Mouse (Mus musculus): ENCODE results near the gene Siglecg. TPM values are rescaled to one million over a fixed set of nuclear protein-coding genes. Genes with fewer than 3 reads are reported as not detected.
A peak's percentile ranks its signal among the peaks of the same experiment; 100 is the strongest.
"Not testable (repeated sequence)": the region's sequence is repeated elsewhere in the genome, so short reads cannot be mapped to it uniquely, and the experiment has no call there.

The Siglecg gene
- total RNA-seq (2015) (17.2 and 23.0 TPM in 2 replicates), total RNA-seq (2017) (11.7 and 15.4 TPM in 2 replicates)

GRCm38 (mm10) chr7:43408131-43408553 is at the start of gene Siglecg:
Siglecg (plus strand) TSS chr7:43408204.
- ATAC-seq (replicated peaks; ENCODE audit: poor library complexity) = peak; percentile 83

- ATAC-seq (replicated peaks; ENCODE audit: poor library complexity) = no peak
These were observed 49.4 kb upstream of the Siglecg start for GRCm38 (mm10) chr7:43358556-43358955.

- peak; percentile 82 for ATAC-seq (replicated peaks; ENCODE audit: poor library complexity)
These were observed 46.6 kb upstream of the Siglecg start for GRCm38 (mm10) chr7:43361442-43361841.

GRCm38 (mm10) chr7:43362021-43362420 is 46.0 kb upstream of the Siglecg start:
- ATAC-seq (replicated peaks; ENCODE audit: poor library complexity) = no peak

- ATAC-seq (replicated peaks; ENCODE audit: poor library complexity) = peak; percentile 98
These were observed 29.8 kb upstream of the Siglecg start for GRCm38 (mm10) chr7:43378226-43378625.

- peak; percentile 85 for ATAC-seq (replicated peaks; ENCODE audit: poor library complexity)
These were observed 15.5 kb upstream of the Siglecg start for GRCm38 (mm10) chr7:43392349-43393121.

- ATAC-seq (replicated peaks; ENCODE audit: poor library complexity) = no peak
These were observed 8.5 kb upstream of the Siglecg start for GRCm38 (mm10) chr7:43399501-43399900.

- ATAC-seq (replicated peaks; ENCODE audit: poor library complexity) = peak; percentile 68
These were observed 5.3 kb upstream of the Siglecg start for GRCm38 (mm10) chr7:43402718-43403117.

- no peak for ATAC-seq (replicated peaks; ENCODE audit: poor library complexity)
These were observed 431 bp upstream of the Siglecg start for GRCm38 (mm10) chr7:43407573-43407972.

GRCm38 (mm10) chr7:43409084-43409483 is 1.1 kb downstream of the Siglecg start:
- ATAC-seq (replicated peaks; ENCODE audit: poor library complexity) = no peak

- ATAC-seq (replicated peaks; ENCODE audit: poor library complexity) = not testable (repeated sequence)
These were observed 3.7 kb downstream of the Siglecg start for GRCm38 (mm10) chr7:43411724-43412123.

- no peak for ATAC-seq (replicated peaks; ENCODE audit: poor library complexity)
These were observed 9.3 kb downstream of the Siglecg start for GRCm38 (mm10) chr7:43417298-43417697.

GRCm38 (mm10) chr7:43422995-43423617 is 15.1 kb downstream of the Siglecg start:
- ATAC-seq (replicated peaks; ENCODE audit: poor library complexity) = peak; percentile 97

GRCm38 (mm10) chr7:43423991-43424625 is 16.1 kb downstream of the Siglecg start:
- ATAC-seq (replicated peaks; ENCODE audit: poor library complexity) = no peak

- no peak for ATAC-seq (replicated peaks; ENCODE audit: poor library complexity)
These were observed 19.4 kb downstream of the Siglecg start, which contains the start of gene Lim2 for GRCm38 (mm10) chr7:43427406-43427805. Lim2 (plus strand) TSS chr7:43427670.

GRCm38 (mm10) chr7:43429500-43429899 is 21.5 kb downstream of the Siglecg start:
- ATAC-seq (replicated peaks; ENCODE audit: poor library complexity) = no peak

- ATAC-seq (replicated peaks; ENCODE audit: poor library complexity) = no peak
These were observed 24.9 kb downstream of the Siglecg start for GRCm38 (mm10) chr7:43432891-43433290.

GRCm38 (mm10) chr7:43434676-43435075 is 26.7 kb downstream of the Siglecg start:
- ATAC-seq (replicated peaks; ENCODE audit: poor library complexity) = no peak

- ATAC-seq (replicated peaks; ENCODE audit: poor library complexity) = peak; percentile 65
These were observed 28.6 kb downstream of the Siglecg start, which contains the start of gene Nkg7 for GRCm38 (mm10) chr7:43436341-43437255. Nkg7 (plus strand) TSS chr7:43437073.

- peak; percentile 7; the same call in 1 of the 2 replicates for ATAC-seq (replicated peaks; ENCODE audit: poor library complexity)
These were observed 30.6 kb downstream of the Siglecg start for GRCm38 (mm10) chr7:43438611-43439010.

Measured in megakaryocyte progenitor cell, adult 5-6 weeks (primary cell).